Mouse (Mus musculus): ENCODE results near the gene Wipi2.

DNA sequence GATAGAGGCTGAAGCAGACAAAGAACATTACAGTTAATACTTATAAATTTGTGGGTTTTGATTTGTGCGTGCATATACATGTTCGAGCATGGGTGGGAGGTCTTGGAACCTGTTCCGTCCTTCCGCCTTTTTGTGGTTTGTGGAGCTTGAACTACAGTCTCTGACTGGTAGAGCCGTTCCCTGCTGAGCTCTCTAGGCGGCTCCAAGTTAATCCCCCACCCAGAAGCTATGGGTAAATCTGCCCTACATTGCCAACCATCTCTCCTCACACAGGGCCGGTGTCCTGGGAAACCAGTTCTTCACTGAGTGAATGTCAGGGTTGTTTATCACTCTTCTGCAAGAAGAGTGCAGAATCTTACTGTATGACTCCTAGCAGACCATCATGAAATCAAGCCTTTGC, 20.7 kb downstream of the Wipi2 start:
- TF ChIP-seq CTCF (IDR thresholded peaks at IDR 0.05; ENCODE audit: low read depth) (no peak), EP300 (IDR thresholded peaks at IDR 0.05; ENCODE audit: low read depth) (no peak)

Measured in liver, postnatal 0 days (tissue).